Mouse (Mus musculus) thymus, adult 2 months (tissue): ENCODE results near the gene Cdyl. TPM values are rescaled to one million over a fixed set of nuclear protein-coding genes. Genes with fewer than 3 reads are reported as not detected.

ENCODE experiments used
- DNase-seq: peaks from one replicate; pipeline ENCODE4 v3.0.0; 2021
- H3K27ac ChIP-seq: fragments of 200-500 bp; 2 replicates; pipeline ENCODE4 v1.5.1; 2012; ENCODE audit warnings: low read length, control low read depth; ENCODE audit not compliant: control insufficient read depth, insufficient read depth
- H3K27me3 ChIP-seq: fragments of 200-500 bp; 2 replicates; pipeline ENCODE4 v1.6.1; 2012; ENCODE audit warnings: mild to moderate bottlenecking, low read length, moderate library complexity, mixed read lengths; ENCODE audit not compliant: control insufficient read depth, insufficient read depth
- H3K36me3 ChIP-seq: fragments of 200-500 bp; 2 replicates; pipeline ENCODE4 v1.6.1; 2012; ENCODE audit warnings: mild to moderate bottlenecking, low read length, moderate library complexity; ENCODE audit not compliant: control insufficient read depth, insufficient read depth
- H3K4me1 ChIP-seq: fragments of 200-500 bp; replicated peaks from 2 replicates; pipeline ENCODE4 v1.6.1; 2012; ENCODE audit warnings: low read length; ENCODE audit not compliant: control insufficient read depth, insufficient read depth
- H3K4me3 ChIP-seq: fragments of 200-500 bp; 2 replicates; pipeline ENCODE4 v1.5.1; 2012; ENCODE audit warnings: mild to moderate bottlenecking, low read length, control low read depth, moderate library complexity; ENCODE audit not compliant: control insufficient read depth, insufficient read depth
- CTCF ChIP-seq: fragments of 200-500 bp; IDR thresholded peaks from 2 replicates; pipeline ENCODE4 v1.5.1; 2012; ENCODE audit warnings: mild to moderate bottlenecking, control low read depth, low read length, moderate library complexity, borderline replicate concordance; ENCODE audit not compliant: control insufficient read depth, poor library complexity, insufficient read depth; ENCODE audit errors: extremely low read depth
- POLR2A ChIP-seq: fragments of 200-500 bp; IDR thresholded peaks from 2 replicates; pipeline ENCODE4 v1.6.1; 2012; ENCODE audit warnings: mild to moderate bottlenecking, low read length, control low read depth, moderate library complexity; ENCODE audit not compliant: control insufficient read depth, poor library complexity, insufficient read depth; ENCODE audit errors: extremely low read depth
- WGBS: fragments of 180-500 bp; shearing (Covaris S2); methylation state at CpG from one replicate; pipeline ENCODE4 v1.1.7; 2018; 5-methylcytosine and 5-hydroxymethylcytosine counted together
- polyA plus RNA-seq: library from polyadenylated mRNA; depleted of rRNA; stranded (reverse); fragments of >200 nt; gene quantifications from 2 replicates; pipeline ENCODE4 v1.2.3, GENCODE M21; 2012

Cdyl gene
- polyA plus RNA-seq, 1 experiment = 6.1 TPM

DNA sequence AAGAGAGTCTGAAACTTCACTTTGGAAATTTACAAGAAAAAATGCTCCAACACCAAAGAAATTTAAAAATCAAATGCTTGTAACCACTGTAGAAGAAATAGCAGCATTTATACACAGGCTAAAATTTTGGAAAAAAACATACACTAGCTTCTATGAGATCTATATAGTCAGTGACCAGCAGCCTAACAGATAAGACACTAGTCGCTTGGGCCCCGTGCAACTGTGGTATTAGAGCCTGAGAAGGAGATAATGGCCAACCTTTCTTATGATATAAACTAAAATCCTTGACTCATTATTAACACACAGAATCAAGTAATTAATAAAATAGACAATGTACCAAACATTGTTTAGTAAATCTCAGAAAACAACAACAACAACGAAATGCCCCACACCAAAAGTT, 66.4 kb downstream of the Cdyl start:
- no peak for DNase-seq
- Histone ChIP-seq H3K27me3 (no peaks in the 10 kb centered on the region), H3K4me3 (no peak overlapping the region), H3K4me1 (no peaks in the 10 kb centered on the region), H3K27ac (no peak overlapping the region), H3K36me3 (no peaks in the 10 kb centered on the region)
- TF ChIP-seq POLR2A = no peak
- TF ChIP-seq CTCF = no peak
- WGBS = 98% methylated on average over 3 of the region's 3 CpGs

GRCm38 (mm10) chr13:35732131-35732530, 72.5 kb downstream of the Cdyl start:
- WGBS = 94% methylated on average over 4 of the region's 4 CpGs
- Histone ChIP-seq H3K4me1 (no peaks in the 10 kb centered on the region), H3K27ac (no peak overlapping the region), H3K36me3 (no peaks in the 10 kb centered on the region), H3K4me3 (no peak overlapping the region), H3K27me3 (no peaks in the 10 kb centered on the region)
- no peak for DNase-seq
- TF ChIP-seq CTCF (no peak), POLR2A (no peak)

DNA sequence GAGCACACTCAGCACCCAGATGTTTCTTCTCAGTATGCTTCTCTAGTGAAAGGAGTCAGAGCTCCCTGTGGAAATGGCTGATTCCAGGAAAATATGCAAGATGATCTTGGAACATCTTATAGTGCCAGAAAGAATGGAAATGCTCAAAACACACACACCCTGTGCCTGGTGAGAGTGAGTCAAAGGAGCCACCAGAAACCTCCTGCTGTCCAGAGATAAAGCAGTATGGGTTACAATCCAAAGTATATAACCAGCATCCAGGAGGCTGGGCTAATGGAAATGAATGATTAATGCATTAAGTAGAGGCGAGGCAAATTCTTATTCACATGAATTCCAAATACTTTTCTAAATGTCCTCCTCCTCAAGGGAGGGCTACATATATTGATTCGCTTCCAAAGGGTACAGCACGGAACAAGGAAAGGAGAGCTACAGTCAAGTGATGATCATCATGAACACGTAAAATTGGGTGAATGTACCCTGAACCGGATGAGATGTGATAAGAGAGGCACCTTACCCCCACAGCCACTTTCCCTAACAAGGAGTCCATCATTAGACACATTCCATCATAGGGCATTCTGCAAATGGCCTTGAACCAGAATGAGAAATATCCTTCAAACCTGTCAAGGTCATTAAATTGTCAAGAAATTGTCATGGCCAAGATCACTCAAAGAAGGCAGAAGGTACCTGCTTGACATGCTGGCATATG, 73.4 kb downstream of the Cdyl start:
- no peaks in the 10 kb centered on the region for H3K27me3 ChIP-seq
- H3K4me3 ChIP-seq = no peak overlapping the region
- no peaks in the 10 kb centered on the region for H3K36me3 ChIP-seq
- no peak overlapping the region for H3K27ac ChIP-seq
- no peaks in the 10 kb centered on the region for H3K4me1 ChIP-seq
- DNase-seq = no peak
- whole genome bisulfite sequencing = 94% methylated on average over 5 of the region's 5 CpGs
- TF ChIP-seq POLR2A (no peak), CTCF (no peak)

DNA sequence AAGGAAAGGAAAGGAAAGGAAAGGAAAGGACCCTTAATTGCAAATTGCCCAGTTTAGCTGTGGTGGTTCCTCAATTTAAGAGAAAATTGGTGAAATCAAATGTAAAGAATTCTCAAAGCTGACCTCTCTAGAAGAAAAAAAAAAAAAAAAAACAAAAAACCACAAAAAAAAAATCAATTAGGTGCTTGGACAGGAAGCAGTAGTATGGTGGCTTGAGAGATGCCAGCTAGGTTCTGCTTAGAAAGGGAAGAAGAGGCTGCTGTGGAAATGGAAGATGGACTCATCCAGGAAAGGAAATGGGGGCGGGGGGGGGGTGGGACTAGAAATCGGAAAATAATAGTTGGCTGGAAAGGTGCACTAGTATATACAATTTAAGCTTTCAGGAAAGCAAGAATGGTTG, 77.9 kb downstream of the Cdyl start:
- TF ChIP-seq CTCF = no peak
- 0 out of 2 replicates have a peak, but pooled peaks cover 3% of the 10 kb centered on the region for H3K4me1 ChIP-seq
- DNase-seq = no peak
- H3K36me3 ChIP-seq = no peaks in the 10 kb centered on the region
- no peak overlapping the region for H3K4me3 ChIP-seq
- no peaks in the 10 kb centered on the region for H3K27me3 ChIP-seq
- no peak overlapping the region for H3K27ac ChIP-seq
- whole genome bisulfite sequencing = 42% methylated on average over 2 of the region's 2 CpGs

DNA sequence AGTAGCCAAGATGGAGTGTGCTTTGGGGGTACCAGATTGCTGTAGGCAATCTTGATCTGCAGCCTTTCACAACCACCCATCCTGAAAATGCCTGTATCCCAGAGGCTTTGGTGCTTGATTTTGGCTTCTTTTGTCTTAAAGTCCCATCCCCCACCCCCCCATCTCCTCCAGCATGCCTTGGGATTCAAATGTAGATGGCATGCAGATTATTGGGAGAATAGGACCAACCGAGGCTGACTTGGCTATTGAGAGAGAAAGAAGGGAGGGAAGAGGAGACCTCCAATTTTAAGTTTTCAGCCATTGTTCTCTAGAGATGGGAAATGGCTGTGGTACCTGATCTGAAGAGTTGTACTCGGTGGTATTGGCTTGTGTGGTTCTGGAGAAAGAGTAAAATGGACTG, 78.6 kb downstream of the Cdyl start:
- WGBS = 87% methylated on average over 2 of the region's 2 CpGs
- TF ChIP-seq CTCF (no peak), POLR2A (no peak)
- DNase-seq = no peak
- no peak overlapping the region for H3K4me3 ChIP-seq
- no peaks in the 10 kb centered on the region for H3K36me3 ChIP-seq
- 0 out of 2 replicates have a peak, but pooled peaks cover 3% of the 10 kb centered on the region for H3K4me1 ChIP-seq
- no peak overlapping the region for H3K27ac ChIP-seq
- H3K27me3 ChIP-seq = no peaks in the 10 kb centered on the region

GRCm38 (mm10) chr13:35739473-35739872, 79.8 kb downstream of the Cdyl start:
- TF ChIP-seq CTCF (no peak), POLR2A (no peak)
- 87% methylated on average over 10 of the region's 10 CpGs for WGBS
- H3K27ac ChIP-seq = no peak overlapping the region
- H3K27me3 ChIP-seq = no peaks in the 10 kb centered on the region
- H3K36me3 ChIP-seq = no peaks in the 10 kb centered on the region
- DNase-seq = no peak
- 0 out of 2 replicates have a peak, but pooled peaks cover 3% of the 10 kb centered on the region for H3K4me1 ChIP-seq
- no peak overlapping the region for H3K4me3 ChIP-seq

GRCm38 (mm10) chr13:35740301-35741039, 80.8 kb downstream of the Cdyl start:
- WGBS = 6% methylated on average over 61 of the region's 61 CpGs
- DNase-seq = peak; percentile 79
- Histone ChIP-seq H3K27me3 (no peaks in the 10 kb centered on the region), H3K36me3 (no peaks in the 10 kb centered on the region), H3K27ac (no peak overlapping the region), H3K4me3 (peak overlapping the region; percentile 51), H3K4me1 (0 out of 2 replicates have a peak, but pooled peaks cover 3% of the 10 kb centered on the region)
- peak; percentile 35; the same call in 1 of the 2 replicates for TF ChIP-seq CTCF
- TF ChIP-seq POLR2A = no peak
